Mouse (Mus musculus): Measurements from ENCODE around the gene Tpmt. TPM values are rescaled to one million over a fixed set of nuclear protein-coding genes. Genes with fewer than 3 reads are reported as not detected.
A peak's percentile ranks its signal among the peaks of the same experiment; 100 is the strongest.

Tpmt gene
- polyA plus RNA-seq (2016; fragmentation: Nextera tagmentation; extraction: Ambion mirVana), result 30.8 and 33.7 TPM in 2 replicates

- 20% methylated on average over 10 of the region's 10 CpGs for WGBS
- H3K9me3 ChIP-seq (replicated peaks), result no peaks in the 10 kb centered on the region
- DNase-seq (ENCODE audit: low spot score), result peak; percentile 36
Measured at GRCm38 (mm10) chr13:47044617-47044947, at the start of gene Tpmt. Tpmt (minus strand) TSS chr13:47044737.

GRCm38 (mm10) chr13:47093791-47094190 lies 49.3 kb upstream of the Tpmt start:
- no peak overlapping the region for H3K4me3 ChIP-seq
- WGBS, result 94% methylated on average over 2 of the region's 2 CpGs
- peaks cover 100% of the 10 kb centered on the region for H3K36me3 ChIP-seq
- no peak for DNase-seq (ENCODE audit: low spot score)
- no peaks in the 10 kb centered on the region for H3K9me3 ChIP-seq (replicated peaks)
- H3K27ac ChIP-seq (replicated peaks), result no peak overlapping the region
- H3K4me1 ChIP-seq, result no peaks in the 10 kb centered on the region
- no peaks in the 10 kb centered on the region for H3K27me3 ChIP-seq (ENCODE audit: low read depth, poor library complexity, severe bottlenecking)

More at GRCm38 (mm10) chr13:47044617-47044947, at the start of gene Tpmt:
- Histone ChIP-seq H3K27ac (replicated peaks) (peak within 1 kb of the TSS; percentile 89), H3K27me3 (ENCODE audit: low read depth, poor library complexity, severe bottlenecking) (peaks cover 12% of the 10 kb centered on the region), H3K36me3 (peaks cover 15% of the 10 kb centered on the region), H3K4me1 (peaks cover 27% of the 10 kb centered on the region), H3K4me3 (peak within 1 kb of the TSS; percentile 95)

DNA sequence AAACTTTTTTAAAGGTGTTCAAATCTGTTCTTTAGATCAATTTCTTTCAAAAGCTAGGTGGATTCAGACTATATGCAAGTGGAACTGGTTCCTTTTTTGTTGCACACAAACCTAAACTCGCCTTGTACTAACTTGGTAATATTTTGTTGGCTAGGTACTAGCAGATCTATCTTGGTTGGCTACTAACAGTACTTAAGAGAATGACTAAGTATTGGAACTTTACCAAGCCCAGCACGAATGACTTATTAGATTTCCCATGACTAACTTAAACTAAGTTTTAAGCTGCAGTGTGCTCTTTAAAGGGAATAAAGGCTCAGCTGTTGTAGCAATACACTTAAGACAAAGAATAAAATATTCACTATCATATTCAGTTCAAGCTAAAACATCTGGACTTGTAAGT lies 44.7 kb upstream of the Tpmt start:
- no peak overlapping the region for H3K27ac ChIP-seq (replicated peaks)
- no peak overlapping the region for H3K4me3 ChIP-seq
- WGBS, result 88% methylated on average over 2 of the region's 2 CpGs
- H3K36me3 ChIP-seq, result peaks cover 98% of the 10 kb centered on the region
- no peaks in the 10 kb centered on the region for H3K4me1 ChIP-seq
- H3K27me3 ChIP-seq (ENCODE audit: low read depth, poor library complexity, severe bottlenecking), result no peaks in the 10 kb centered on the region
- no peaks in the 10 kb centered on the region for H3K9me3 ChIP-seq (replicated peaks)
- no peak for DNase-seq (ENCODE audit: low spot score)

DNA sequence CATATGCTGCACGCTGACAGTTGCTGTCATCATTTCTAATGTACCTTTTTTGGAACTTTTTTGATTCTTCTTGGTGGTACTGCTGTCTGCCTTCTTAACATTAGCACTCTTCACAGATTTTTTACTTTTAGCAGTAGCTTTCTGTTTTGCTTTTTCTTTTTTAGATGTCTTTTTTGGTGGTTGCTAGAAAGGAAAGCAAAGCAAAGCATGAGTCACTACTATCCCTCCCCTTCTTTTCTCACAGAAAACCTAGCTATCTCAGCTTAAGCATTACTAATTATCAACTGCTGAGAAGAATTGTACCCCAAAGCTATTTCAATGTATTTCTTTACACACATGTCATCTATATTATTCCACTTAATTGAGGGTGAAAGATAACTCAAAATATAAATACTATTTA lies 43.9 kb upstream of the Tpmt start:
- no peak overlapping the region for H3K27ac ChIP-seq (replicated peaks)
- DNase-seq (ENCODE audit: low spot score), result no peak
- H3K4me1 ChIP-seq, result no peaks in the 10 kb centered on the region
- H3K9me3 ChIP-seq (replicated peaks), result no peaks in the 10 kb centered on the region
- no peaks in the 10 kb centered on the region for H3K27me3 ChIP-seq (ENCODE audit: low read depth, poor library complexity, severe bottlenecking)
- WGBS, result 97% methylated on average over 1 of the region's 1 CpGs
- H3K4me3 ChIP-seq, result no peak overlapping the region
- H3K36me3 ChIP-seq, result peaks cover 98% of the 10 kb centered on the region

- DNase-seq (ENCODE audit: low spot score), result no peak
- 89% methylated on average over 4 of the region's 4 CpGs for WGBS
- H3K36me3 ChIP-seq, result peaks cover 95% of the 10 kb centered on the region
Measured at GRCm38 (mm10) chr13:47080905-47081505, 36.5 kb upstream of the Tpmt start.

DNA sequence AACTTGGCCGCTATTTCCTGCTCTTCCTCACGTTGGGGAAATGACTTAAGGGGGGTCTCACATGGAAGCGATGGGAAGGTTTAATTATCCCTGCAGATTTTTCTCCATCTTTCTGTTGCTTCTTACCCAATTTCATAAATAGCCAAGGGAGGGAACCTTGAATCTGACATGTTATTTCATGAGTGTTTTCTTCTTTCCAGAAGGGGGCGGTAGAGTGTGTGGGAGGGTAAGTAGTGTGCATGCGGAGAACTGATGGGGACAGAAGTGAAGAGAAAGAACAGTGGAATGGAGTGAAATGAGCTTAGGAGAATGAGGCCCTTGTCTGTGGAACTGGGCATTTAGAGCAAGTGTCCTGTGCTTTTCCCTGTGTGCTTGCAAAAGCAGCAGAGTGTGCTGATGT lies 34.3 kb upstream of the Tpmt start:
- Histone ChIP-seq H3K4me1 (no peaks in the 10 kb centered on the region), H3K27me3 (ENCODE audit: low read depth, poor library complexity, severe bottlenecking) (no peaks in the 10 kb centered on the region), H3K4me3 (no peak overlapping the region), H3K36me3 (peaks cover 81% of the 10 kb centered on the region), H3K9me3 (replicated peaks) (no peaks in the 10 kb centered on the region; the same call in 1 of the 2 replicates), H3K27ac (replicated peaks) (no peak overlapping the region)
- 69% methylated on average over 5 of the region's 5 CpGs for WGBS
- no peak for DNase-seq (ENCODE audit: low spot score)

More at GRCm38 (mm10) chr13:47080905-47081505, 36.5 kb upstream of the Tpmt start:
- no peaks in the 10 kb centered on the region; the same call in 1 of the 2 replicates for H3K9me3 ChIP-seq (replicated peaks)
- no peak overlapping the region for H3K4me3 ChIP-seq
- H3K4me1 ChIP-seq, result no peaks in the 10 kb centered on the region
- H3K27me3 ChIP-seq (ENCODE audit: low read depth, poor library complexity, severe bottlenecking), result no peaks in the 10 kb centered on the region
- no peak overlapping the region for H3K27ac ChIP-seq (replicated peaks)

DNA sequence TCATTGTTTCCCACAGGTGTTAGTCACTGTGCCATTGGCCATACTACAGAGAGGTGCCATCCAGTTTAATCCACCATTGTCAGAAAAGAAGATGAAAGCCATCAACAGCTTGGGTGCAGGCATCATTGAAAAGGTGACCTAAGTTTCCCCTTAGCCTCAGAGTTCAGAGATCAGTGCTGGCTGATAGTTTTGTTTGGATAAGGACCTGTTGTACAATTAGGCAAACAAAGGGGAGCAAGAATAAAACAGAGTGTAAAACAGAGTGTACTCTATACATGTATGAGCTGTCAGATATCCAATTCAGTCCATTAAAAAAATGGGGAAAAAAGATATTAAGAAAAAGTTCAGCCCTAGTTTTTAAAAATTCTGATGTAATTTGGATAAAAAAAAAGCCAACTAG lies 32.8 kb upstream of the Tpmt start:
- no peaks in the 10 kb centered on the region for H3K27me3 ChIP-seq (ENCODE audit: low read depth, poor library complexity, severe bottlenecking)
- no peak overlapping the region for H3K27ac ChIP-seq (replicated peaks)
- H3K36me3 ChIP-seq, result peaks cover 81% of the 10 kb centered on the region
- no peaks in the 10 kb centered on the region; the same call in 1 of the 2 replicates for H3K9me3 ChIP-seq (replicated peaks)
- H3K4me1 ChIP-seq, result no peaks in the 10 kb centered on the region
- no peak overlapping the region for H3K4me3 ChIP-seq
- DNase-seq (ENCODE audit: low spot score), result no peak

DNA sequence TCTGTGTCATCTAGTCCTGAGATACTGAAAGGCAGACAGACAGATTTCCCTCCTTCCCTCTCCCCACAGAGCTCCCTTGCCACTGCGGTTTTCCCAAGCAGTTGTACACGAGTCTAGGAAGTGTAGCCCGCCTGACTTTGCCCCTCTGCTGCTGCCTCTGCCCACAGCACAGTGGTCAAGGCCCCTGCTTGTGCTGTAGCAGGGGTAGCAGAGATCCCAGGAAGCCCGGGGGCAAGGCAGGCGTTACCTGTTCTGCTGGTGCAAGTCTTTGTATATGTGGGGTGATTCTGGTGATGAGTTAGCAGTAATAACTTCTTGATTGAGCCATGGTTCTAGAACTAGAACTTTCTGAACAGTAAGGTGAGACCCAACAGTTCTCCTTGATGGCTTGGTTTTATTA lies 31.6 kb upstream of the Tpmt start:
- no peak for DNase-seq (ENCODE audit: low spot score)
- H3K4me3 ChIP-seq, result no peak overlapping the region
- 83% methylated on average over 5 of the region's 5 CpGs for WGBS
- no peaks in the 10 kb centered on the region; the same call in 1 of the 2 replicates for H3K9me3 ChIP-seq (replicated peaks)
- no peaks in the 10 kb centered on the region for H3K27me3 ChIP-seq (ENCODE audit: low read depth, poor library complexity, severe bottlenecking)
- no peak overlapping the region for H3K27ac ChIP-seq (replicated peaks)
- peaks cover 78% of the 10 kb centered on the region for H3K36me3 ChIP-seq
- H3K4me1 ChIP-seq, result no peaks in the 10 kb centered on the region

DNA sequence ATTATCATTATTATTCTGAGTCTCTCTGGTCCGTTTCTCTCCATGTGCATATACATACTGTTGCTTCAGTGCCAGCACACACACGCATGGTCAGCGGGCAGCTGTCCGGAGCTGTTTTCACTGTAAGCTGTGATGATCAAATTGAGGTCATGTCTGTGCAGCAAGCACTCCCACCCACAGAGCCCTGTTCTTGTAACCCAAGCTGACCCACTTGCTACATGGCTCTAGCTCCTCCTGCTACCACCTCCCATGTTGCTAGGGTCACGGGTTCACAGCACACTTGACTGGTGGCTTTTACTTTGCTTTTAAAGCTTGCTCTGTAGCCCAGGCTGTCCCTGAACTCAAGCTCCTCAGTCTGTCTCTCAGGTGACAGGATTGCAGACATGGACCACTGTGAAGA lies 27.9 kb upstream of the Tpmt start:
- H3K27me3 ChIP-seq (ENCODE audit: low read depth, poor library complexity, severe bottlenecking), result no peaks in the 10 kb centered on the region
- H3K27ac ChIP-seq (replicated peaks), result no peak overlapping the region
- DNase-seq (ENCODE audit: low spot score), result peak; percentile 9
- no peaks in the 10 kb centered on the region for H3K9me3 ChIP-seq (replicated peaks)
- H3K4me3 ChIP-seq, result no peak overlapping the region
- WGBS, result 90% methylated on average over 5 of the region's 5 CpGs
- H3K36me3 ChIP-seq, result peaks cover 65% of the 10 kb centered on the region
- no peaks in the 10 kb centered on the region for H3K4me1 ChIP-seq

DNA sequence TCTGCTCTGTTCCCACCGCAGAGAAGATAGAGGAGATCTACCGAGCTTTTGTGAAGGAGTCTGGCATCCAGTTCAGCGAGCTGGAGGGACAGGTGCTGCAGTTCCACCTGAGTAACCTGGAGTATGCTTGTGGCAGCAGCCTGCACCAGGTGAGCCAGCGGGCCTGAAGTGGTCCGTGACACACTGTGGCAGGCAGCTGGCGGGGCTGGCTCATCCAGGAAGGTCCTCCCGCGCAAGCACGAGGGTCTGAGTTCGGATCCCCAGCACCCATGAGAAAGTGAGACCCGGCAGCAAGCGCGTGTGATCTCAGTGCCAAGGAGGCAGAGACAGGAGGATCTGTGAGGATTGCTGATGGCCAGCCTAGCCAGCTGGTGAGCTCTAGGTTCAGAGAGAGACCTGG lies 27.3 kb upstream of the Tpmt start:
- H3K27me3 ChIP-seq (ENCODE audit: low read depth, poor library complexity, severe bottlenecking), result no peaks in the 10 kb centered on the region
- no peaks in the 10 kb centered on the region for H3K4me1 ChIP-seq
- WGBS, result 97% methylated on average over 13 of the region's 13 CpGs
- no peaks in the 10 kb centered on the region for H3K9me3 ChIP-seq (replicated peaks)
- H3K27ac ChIP-seq (replicated peaks), result no peak overlapping the region
- peak; percentile 9 for DNase-seq (ENCODE audit: low spot score)
- no peak overlapping the region for H3K4me3 ChIP-seq
- peaks cover 66% of the 10 kb centered on the region for H3K36me3 ChIP-seq

- no peak overlapping the region for H3K4me3 ChIP-seq
- H3K27me3 ChIP-seq (ENCODE audit: low read depth, poor library complexity, severe bottlenecking), result no peaks in the 10 kb centered on the region
- peaks cover 68% of the 10 kb centered on the region for H3K36me3 ChIP-seq
- DNase-seq (ENCODE audit: low spot score), result peak; percentile 9
- no peak overlapping the region for H3K27ac ChIP-seq (replicated peaks)
- no peaks in the 10 kb centered on the region for H3K9me3 ChIP-seq (replicated peaks)
- WGBS, result 89% methylated on average over 15 of the region's 15 CpGs
- H3K4me1 ChIP-seq, result no peaks in the 10 kb centered on the region
Measured at GRCm38 (mm10) chr13:47070329-47071080, 26.0 kb upstream of the Tpmt start.

GRCm38 (mm10) chr13:47067001-47067400 lies 22.5 kb upstream of the Tpmt start:
- H3K27me3 ChIP-seq (ENCODE audit: low read depth, poor library complexity, severe bottlenecking), result no peaks in the 10 kb centered on the region
- 97% methylated on average over 6 of the region's 6 CpGs for WGBS
- H3K36me3 ChIP-seq, result peaks cover 70% of the 10 kb centered on the region
- no peaks in the 10 kb centered on the region for H3K9me3 ChIP-seq (replicated peaks)
- DNase-seq (ENCODE audit: low spot score), result peak; percentile 7
- H3K4me3 ChIP-seq, result no peak overlapping the region
- no peak overlapping the region for H3K27ac ChIP-seq (replicated peaks)
- H3K4me1 ChIP-seq, result no peaks in the 10 kb centered on the region

GRCm38 (mm10) chr13:47066516-47066915 lies 22.0 kb upstream of the Tpmt start:
- no peaks in the 10 kb centered on the region for H3K9me3 ChIP-seq (replicated peaks)
- WGBS, result 94% methylated on average over 10 of the region's 10 CpGs
- no peak overlapping the region for H3K4me3 ChIP-seq
- peaks cover 69% of the 10 kb centered on the region for H3K36me3 ChIP-seq
- H3K27me3 ChIP-seq (ENCODE audit: low read depth, poor library complexity, severe bottlenecking), result no peaks in the 10 kb centered on the region
- no peak overlapping the region for H3K27ac ChIP-seq (replicated peaks)
- no peaks in the 10 kb centered on the region for H3K4me1 ChIP-seq
- DNase-seq (ENCODE audit: low spot score), result no peak

Measured in midbrain, embryonic 10.5 days (tissue).